Mouse (Mus musculus) kidney, postnatal 0 days (tissue): ENCODE data around the gene Hilpda. TPM values are rescaled to one million over a fixed set of nuclear protein-coding genes. Genes with fewer than 3 reads are reported as not detected.

Source experiments
- ATAC-seq: fragments of 200-750 bp; cut with Nextera tagmentation; replicated peaks from 2 replicates; pipeline ENCODE4 v1.8.0; 2017; ENCODE audit warnings: low read depth, moderate number of reproducible peaks, moderate TSS enrichment, moderate library complexity; ENCODE audit not compliant: low FRiP score
- DNase-seq: peaks from one replicate; pipeline ENCODE4 v3.0.0-alpha.2; 2016; ENCODE audit warnings: low spot score
- H3K27ac ChIP-seq: fragments of 300-500 bp; sonication (generic); 2 replicates; pipeline ENCODE4 v1.5.1; 2014; ENCODE audit warnings: mild to moderate bottlenecking
- H3K27me3 ChIP-seq: fragments of 300-500 bp; sonication (generic); 2 replicates; pipeline ENCODE4 v1.6.1; 2014; ENCODE audit warnings: low read length, mixed read lengths; ENCODE audit not compliant: insufficient read depth
- H3K36me3 ChIP-seq: fragments of 300-500 bp; sonication (generic); 2 replicates; pipeline ENCODE4 v1.6.1; 2014; ENCODE audit warnings: low read length, mixed read lengths; ENCODE audit not compliant: insufficient read depth
- H3K4me1 ChIP-seq: fragments of 300-500 bp; sonication (generic); replicated peaks from 2 replicates; pipeline ENCODE4 v1.6.1; 2014; ENCODE audit warnings: antibody characterized with exemption, low read length, mixed read lengths; ENCODE audit not compliant: insufficient read depth
- H3K4me2 ChIP-seq: fragments of 300-500 bp; sonication (generic); 2 replicates; pipeline ENCODE4 v1.6.1; 2014; ENCODE audit warnings: mild to moderate bottlenecking, low read length, moderate library complexity, mixed read lengths
- H3K4me3 ChIP-seq: fragments of 300-500 bp; sonication (generic); replicated peaks from 2 replicates; pipeline ENCODE4 v1.5.1; 2014; ENCODE audit warnings: low read depth, low read length
- H3K9ac ChIP-seq: fragments of 300-500 bp; sonication (generic); 2 replicates; pipeline ENCODE4 v1.6.1; 2014; ENCODE audit warnings: low read depth, low read length
- H3K9me3 ChIP-seq: fragments of 300-500 bp; sonication (generic); replicated peaks from 2 replicates; pipeline ENCODE4 v1.6.1; 2016; ENCODE audit warnings: low read length, inconsistent platforms, mixed read lengths
- CTCF ChIP-seq: IDR thresholded peaks from 2 replicates; pipeline ENCODE4 v1.5.1; 2016; ENCODE audit warnings: antibody characterized with exemption, low read depth, mild to moderate bottlenecking, moderate library complexity
- WGBS: fragments of 180-500 bp; shearing (Covaris S2); extraction: QIAGEN DNeasy Blood & Tissue Kit; methylation state at CpG from one replicate; pipeline ENCODE4 v1.1.7; 2014; 5-methylcytosine and 5-hydroxymethylcytosine counted together
- polyA plus RNA-seq: library from polyadenylated mRNA; unstranded; fragments of >200 nt; fragmentation: Nextera tagmentation; extraction: Ambion mirVana; gene quantifications from 2 replicates; pipeline ENCODE4 v1.2.1, GENCODE M21; 2015

The Hilpda gene
- polyA plus RNA-seq, 1 experiment from 2014 or later, result 34.2 TPM

GRCm38 (mm10) chr6:29269006-29269668 is 3.2 kb upstream of the Hilpda start:
- ATAC-seq, result no peak
- Histone ChIP-seq H3K9me3 (no peaks in the 10 kb centered on the region), H3K4me2 (no peak overlapping the region), H3K27ac (no peak overlapping the region), H3K36me3 (no peaks in the 10 kb centered on the region), H3K4me1 (no peaks in the 10 kb centered on the region), H3K9ac (no peak overlapping the region), H3K27me3 (no peaks in the 10 kb centered on the region), H3K4me3 (no peak overlapping the region)
- 76% methylated on average over 6 of the region's 6 CpGs for WGBS
- TF ChIP-seq CTCF, result no peak
- no peak for DNase-seq

- H3K27ac ChIP-seq, result no peak overlapping the region
- ATAC-seq (peak; percentile 30; the same call in 1 of the 2 replicates), DNase-seq (peak; percentile 61)
- H3K4me1 ChIP-seq, result no peaks in the 10 kb centered on the region
- peak overlapping the region; percentile 23; the same call in 1 of the 2 replicates for H3K4me2 ChIP-seq
- H3K9ac ChIP-seq, result no peak overlapping the region
- H3K9me3 ChIP-seq, result no peaks in the 10 kb centered on the region
- H3K4me3 ChIP-seq, result no peak overlapping the region; the same call in 1 of the 2 replicates
- no peaks in the 10 kb centered on the region for H3K27me3 ChIP-seq
- 5% methylated on average over 8 of the region's 8 CpGs for WGBS
- no peak for TF ChIP-seq CTCF
- 0 out of 2 replicates have a peak, but pooled peaks cover 4% of the 10 kb centered on the region for H3K36me3 ChIP-seq
These were observed 1.3 kb upstream of the Hilpda start for GRCm38 (mm10) chr6:29270961-29271360.

GRCm38 (mm10) chr6:29276746-29277145 is 4.5 kb downstream of the Hilpda start:
- TF ChIP-seq CTCF, result no peak
- DNase-seq, result no peak
- Histone ChIP-seq H3K36me3 (0 out of 2 replicates have a peak, but pooled peaks cover 4% of the 10 kb centered on the region), H3K9me3 (no peaks in the 10 kb centered on the region), H3K27me3 (no peaks in the 10 kb centered on the region), H3K4me1 (no peaks in the 10 kb centered on the region), H3K9ac (no peak overlapping the region), H3K4me3 (no peak overlapping the region), H3K4me2 (no peak overlapping the region), H3K27ac (no peak overlapping the region)
- WGBS, result 97% methylated on average over 5 of the region's 5 CpGs
- ATAC-seq, result no peak

- peak; percentile 81 for TF ChIP-seq CTCF
- no peaks in the 10 kb centered on the region for H3K4me1 ChIP-seq
These were observed 6.4 kb downstream of the Hilpda start for GRCm38 (mm10) chr6:29278513-29279267.

GRCm38 (mm10) chr6:29279293-29279692 is 7.0 kb downstream of the Hilpda start, which contains the start of gene Fam71f2:
Gene Fam71f2, plus strand, starts transcription at chr6:29279593.
- H3K27ac ChIP-seq, result no peak within 1 kb of the TSS; the same call in 1 of the 2 replicates
- no peak for TF ChIP-seq CTCF

More at GRCm38 (mm10) chr6:29278513-29279267, 6.4 kb downstream of the Hilpda start:
- no peak overlapping the region for H3K4me2 ChIP-seq
- no peak overlapping the region for H3K4me3 ChIP-seq
- WGBS, result 27% methylated on average over 8 of the region's 8 CpGs
- no peak overlapping the region for H3K9ac ChIP-seq
- no peak overlapping the region; the same call in 1 of the 2 replicates for H3K27ac ChIP-seq
- H3K27me3 ChIP-seq, result no peaks in the 10 kb centered on the region
- ATAC-seq (0 out of 2 replicates have a peak, but pooled peaks have one; percentile 54), DNase-seq (peak; percentile 91)
- H3K36me3 ChIP-seq, result 0 out of 2 replicates have a peak, but pooled peaks cover 4% of the 10 kb centered on the region
- no peaks in the 10 kb centered on the region for H3K9me3 ChIP-seq

GRCm38 (mm10) chr6:29280671-29281070 is 8.4 kb downstream of the Hilpda start:
- no peaks in the 10 kb centered on the region for H3K36me3 ChIP-seq
- no peak overlapping the region for H3K27ac ChIP-seq
- no peak overlapping the region for H3K4me3 ChIP-seq
- no peak for ATAC-seq
- no peaks in the 10 kb centered on the region for H3K4me1 ChIP-seq
- H3K9ac ChIP-seq, result no peak overlapping the region
- no peak for TF ChIP-seq CTCF
- H3K9me3 ChIP-seq, result no peaks in the 10 kb centered on the region
- 61% methylated on average over 7 of the region's 7 CpGs for WGBS
- no peak for DNase-seq
- H3K4me2 ChIP-seq, result no peak overlapping the region
- H3K27me3 ChIP-seq, result no peaks in the 10 kb centered on the region

More at GRCm38 (mm10) chr6:29279293-29279692, 7.0 kb downstream of the Hilpda start, which contains the start of gene Fam71f2:
- no peaks in the 10 kb centered on the region for H3K4me1 ChIP-seq
- H3K4me3 ChIP-seq, result no peak within 1 kb of the TSS
- no peak within 1 kb of the TSS for H3K9ac ChIP-seq
- DNase-seq (no peak), ATAC-seq (no peak)
- H3K9me3 ChIP-seq, result no peaks in the 10 kb centered on the region
- H3K36me3 ChIP-seq, result 0 out of 2 replicates have a peak, but pooled peaks cover 4% of the 10 kb centered on the region
- WGBS, result 85% methylated on average over 8 of the region's 8 CpGs
- no peaks in the 10 kb centered on the region for H3K27me3 ChIP-seq
- H3K4me2 ChIP-seq, result no peak within 1 kb of the TSS
